20 mouse cellular contexts compared by ENCODE assay signal in the genomic region with DNA sequence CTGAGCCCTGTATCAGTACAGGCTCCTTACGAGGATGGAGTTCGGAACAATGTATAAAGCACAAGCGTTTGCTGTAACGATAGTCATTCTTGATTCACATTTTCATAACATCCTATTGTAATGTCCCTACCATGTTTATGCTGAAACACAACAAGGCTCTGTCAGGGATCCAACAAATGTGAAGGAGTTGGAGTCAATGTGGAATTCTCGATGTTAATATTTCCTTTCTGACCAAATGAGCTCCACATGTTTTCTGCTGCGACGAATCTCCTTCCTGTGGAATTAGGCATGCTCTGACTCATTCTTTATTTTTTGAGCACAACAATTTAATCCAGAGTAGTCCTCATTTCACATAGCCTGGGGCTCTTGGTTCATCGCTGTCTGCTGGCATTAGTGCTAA.
DNase-seq lines count a peak whose midpoint lies in the region; ATAC-seq and TF ChIP-seq lines count a peak whose summit lies in the region.
"Had no signal": no experiment of that assay in that cellular context is flagged by ENCODE, and none has a peak within 500 bp of the region (broad histone marks: within the 10 kb centered on the region; RNA-seq: fewer than 3 reads in every experiment).

No protein-coding gene starts in this region.

- intact Hi-C loops in heart, postnatal 36 days (cut with DNase I): loop anchor here (5.0 to 10.0 kb wide), 2 partner anchors 369 to 959 kb away; no protein-coding TSS in a partner anchor

- no peaks in the 10 kb centered on the region for H3K36me3 ChIP-seq in embryonic facial prominence, embryonic 14.5 days (ENCODE audit: control insufficient read depth, insufficient read depth, low read length)
- H3K36me3 ChIP-seq in small intestine, adult 2 months (ENCODE audit: control insufficient read depth, insufficient read depth, low read length): no peaks in the 10 kb centered on the region
- H3K36me3 ChIP-seq in hindbrain, embryonic 11.5 days (ENCODE audit: control insufficient read depth, insufficient read depth, low read length): no peaks in the 10 kb centered on the region
- H3K36me3 ChIP-seq: forebrain, embryonic 12.5 days; hindbrain, embryonic 12.5 days; midbrain, embryonic 12.5 days had no signal

- 33% methylated on average over 8 of the region's 8 CpGs for WGBS in embryonic facial prominence, embryonic 14.5 days
- WGBS in small intestine, adult 2 months: 80% methylated on average over 8 of the region's 8 CpGs
- 89% methylated on average over 8 of the region's 8 CpGs for WGBS in hindbrain, embryonic 11.5 days

- no peak for TF ChIP-seq CTCF in small intestine, adult 2 months (IDR thresholded peaks at IDR 0.05; ENCODE audit: extremely low read depth, insufficient read length, insufficient replicate concordance, low read depth, low read length)

- TF ChIP-seq POLR2A in small intestine, adult 2 months (IDR thresholded peaks at IDR 0.05; ENCODE audit: low read depth, low read length): no peak

- peak; percentile 9 to 11 for DNase-seq in heart, adult 18-20 months
- DNase-seq in heart, postnatal 36 days: no peak
- DNase-seq in lung, postnatal 36 days: peak; percentile 2
- no peak for DNase-seq in lung, postnatal 25 days (ENCODE audit: low spot score)
- peak; percentile 92 for DNase-seq in embryonic facial prominence, embryonic 14.5 days (ENCODE audit: low spot score)
- no peak for DNase-seq in hindbrain, embryonic 11.5 days (ENCODE audit: low spot score)
- no peak for DNase-seq in cerebellum, adult 11-12 months
- DNase-seq: B cell, adult 2 months; cerebellum, adult 9-10 months; kidney, adult 9 months; retina, postnatal 1 day; right cerebral cortex, postnatal 4 days; thymus, adult 2 months had no signal

- peak; percentile 62 for ATAC-seq in embryonic facial prominence, embryonic 14.5 days (ENCODE audit: low read depth)
- ATAC-seq in hindbrain, embryonic 11.5 days (ENCODE audit: low FRiP score): no peak
- ATAC-seq: inflammation-experienced regulatory T-cells, adult 6 months had no signal

- H3K4me2 ChIP-seq in embryonic facial prominence, embryonic 14.5 days (ENCODE audit: low read depth, low read length): no peak overlapping the region
- H3K4me2 ChIP-seq in hindbrain, embryonic 11.5 days (replicated peaks; ENCODE audit: low read depth, low read length): no peak overlapping the region
- H3K4me2 ChIP-seq: forebrain, embryonic 12.5 days; hindbrain, embryonic 12.5 days; liver, embryonic 11.5 days; midbrain, embryonic 12.5 days had no signal

- H3K9ac ChIP-seq in embryonic facial prominence, embryonic 14.5 days (ENCODE audit: low read depth, low read length): no peak overlapping the region
- H3K9ac ChIP-seq in hindbrain, embryonic 11.5 days (ENCODE audit: low read depth, low read length): no peak overlapping the region
- H3K9ac ChIP-seq: forebrain, embryonic 12.5 days; hindbrain, embryonic 12.5 days; midbrain, embryonic 12.5 days had no signal

- H3K4me3 ChIP-seq in embryonic facial prominence, embryonic 14.5 days (ENCODE audit: low read depth, low read length): no peak overlapping the region
- H3K4me3 ChIP-seq in small intestine, adult 2 months (ENCODE audit: low read depth, low read length): no peak overlapping the region
- H3K4me3 ChIP-seq in hindbrain, embryonic 11.5 days (ENCODE audit: low read depth, low read length): no peak overlapping the region
- H3K4me3 ChIP-seq: forebrain, embryonic 12.5 days; hindbrain, embryonic 12.5 days; midbrain, embryonic 12.5 days; myocyte had no signal

- peaks cover 16% of the 10 kb centered on the region for H3K4me1 ChIP-seq in embryonic facial prominence, embryonic 14.5 days (ENCODE audit: control insufficient read depth, insufficient read depth, low read length)
- peaks cover 6% of the 10 kb centered on the region; the same call in 1 of the 2 replicates for H3K4me1 ChIP-seq in small intestine, adult 2 months (ENCODE audit: control insufficient read depth, insufficient read depth, insufficient read length, low read length)
- no peaks in the 10 kb centered on the region for H3K4me1 ChIP-seq in hindbrain, embryonic 11.5 days (replicated peaks; ENCODE audit: control insufficient read depth, insufficient read depth, low read length)
- H3K4me1 ChIP-seq: forebrain, embryonic 12.5 days; hindbrain, embryonic 12.5 days; midbrain, embryonic 12.5 days had no signal

- no peaks in the 10 kb centered on the region for H3K27me3 ChIP-seq in embryonic facial prominence, embryonic 14.5 days (replicated peaks; ENCODE audit: control insufficient read depth, insufficient read depth, low read length)
- H3K27me3 ChIP-seq in small intestine, adult 2 months (ENCODE audit: control insufficient read depth, insufficient read depth, low read length): no peaks in the 10 kb centered on the region
- H3K27me3 ChIP-seq in hindbrain, embryonic 11.5 days (ENCODE audit: control insufficient read depth, insufficient read depth, low read length): no peaks in the 10 kb centered on the region
- H3K27me3 ChIP-seq: forebrain, embryonic 12.5 days; hindbrain, embryonic 12.5 days; midbrain, embryonic 12.5 days had no signal

- peak overlapping the region; percentile 57 for H3K27ac ChIP-seq in embryonic facial prominence, embryonic 14.5 days (replicated peaks; ENCODE audit: low read depth, low read length)
- H3K27ac ChIP-seq in small intestine, adult 2 months (ENCODE audit: insufficient read depth, low read depth, low read length): peak overlapping the region; percentile 13; the same call in 1 of the 2 replicates
- no peak overlapping the region for H3K27ac ChIP-seq in hindbrain, embryonic 11.5 days (ENCODE audit: low read depth, low read length)
- H3K27ac ChIP-seq: forebrain, embryonic 12.5 days; hindbrain, embryonic 12.5 days; midbrain, embryonic 12.5 days had no signal

- no peaks in the 10 kb centered on the region for H3K9me3 ChIP-seq in embryonic facial prominence, embryonic 14.5 days (ENCODE audit: control insufficient read depth, low read length)
- no peaks in the 10 kb centered on the region for H3K9me3 ChIP-seq in hindbrain, embryonic 11.5 days (ENCODE audit: control insufficient read depth, low read length)
- H3K9me3 ChIP-seq: forebrain, embryonic 12.5 days; hindbrain, embryonic 12.5 days; midbrain, embryonic 12.5 days had no signal

Comparison
In these comparisons a context has a peak if more than half of its experiments do, and no peak if none do; other contexts are left out.
1. DNase-seq: peak in heart, adult 18-20 months (2 of 2), lung, postnatal 36 days (single experiment) and embryonic facial prominence, embryonic 14.5 days (single experiment); none in heart, postnatal 36 days (0 of 2), lung, postnatal 25 days (single experiment), hindbrain, embryonic 11.5 days (single experiment) and cerebellum, adult 11-12 months (single experiment).